Mouse (Mus musculus) spleen, adult 2 months (tissue): ENCODE results near the gene Cad.

Experiments
- CTCF ChIP-seq: fragments of 200-500 bp; IDR thresholded peaks from 2 replicates; pipeline ENCODE4 v1.5.1; 2011; ENCODE audit warnings: mild to moderate bottlenecking, inconsistent platforms; ENCODE audit not compliant: insufficient read depth, insufficient read length, insufficient replicate concordance; ENCODE audit errors: extremely low read depth
- POLR2A ChIP-seq: fragments of 200-500 bp; IDR thresholded peaks from 2 replicates; pipeline ENCODE4 v1.6.1; 2011; ENCODE audit warnings: low read depth, low read length, inconsistent platforms

GRCm38 (mm10) chr5:31093151-31094041 lies 38.8 kb downstream of the Cad start:
- TF ChIP-seq POLR2A (no peak), CTCF (no peak)
